Mouse (Mus musculus): ENCODE results near the gene Rps6ka1.

GRCm38 (mm10) chr4:133872812-133873300 lies 14.7 kb downstream of the Rps6ka1 start:
- 0 out of 2 replicates have a peak, but pooled peaks have one; percentile 1 for TF ChIP-seq CTCF (IDR thresholded peaks at IDR 0.05; ENCODE audit: low read depth)
- TF ChIP-seq EP300 (IDR thresholded peaks at IDR 0.05; ENCODE audit: low read depth), result no peak
